Mouse (Mus musculus) embryo, embryonic 11 days (tissue): ENCODE data around the gene Lime1.

Source experiments
- DNase-seq: peaks from one replicate; pipeline ENCODE4 v3.0.0-alpha.2; 2015

The Lime1 gene

DNA sequence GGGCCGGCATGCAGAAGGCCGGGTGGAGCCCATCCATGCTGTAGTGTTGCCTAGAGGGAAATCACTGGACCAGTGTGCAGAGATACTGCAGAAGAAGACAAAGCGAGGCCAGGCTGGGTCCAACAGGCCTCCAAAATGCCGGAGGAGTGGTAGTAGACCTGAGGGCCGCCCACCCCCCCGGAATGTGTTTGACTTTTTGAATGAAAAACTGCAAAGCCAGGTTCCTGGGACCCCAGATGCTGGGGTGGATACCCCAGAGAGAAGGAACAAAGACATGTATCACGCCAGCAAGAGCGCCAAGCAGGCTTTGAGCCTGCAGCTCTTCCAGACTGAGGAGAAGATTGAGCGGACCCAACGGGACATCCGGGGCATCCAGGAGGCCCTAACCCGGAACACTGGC, at the start of gene Lime1:
Gene Lime1 (plus strand): TSS at position 301 of the 400 bp plus-strand sequence.
- DNase-seq = no peak

DNA sequence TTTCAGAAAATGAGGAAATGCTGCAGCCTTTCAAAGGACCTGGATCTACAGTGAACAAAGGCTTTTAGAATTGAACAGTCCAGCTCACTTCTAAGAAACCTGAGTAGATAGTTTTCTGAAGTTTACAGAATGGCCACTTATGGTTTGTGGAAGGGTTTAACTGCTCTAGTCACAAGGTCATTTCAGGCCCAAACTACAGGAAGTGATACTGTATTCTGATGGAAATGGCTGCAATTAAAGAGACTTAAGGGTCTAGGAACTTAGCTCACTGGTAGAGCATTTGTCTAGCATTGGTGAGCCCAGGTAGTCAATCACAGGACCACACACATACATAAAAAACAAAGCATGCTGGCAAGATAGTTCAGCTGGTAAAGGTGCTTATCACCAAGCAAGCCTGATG, 47.3 kb upstream of the Lime1 start:
- no peak for DNase-seq

DNA sequence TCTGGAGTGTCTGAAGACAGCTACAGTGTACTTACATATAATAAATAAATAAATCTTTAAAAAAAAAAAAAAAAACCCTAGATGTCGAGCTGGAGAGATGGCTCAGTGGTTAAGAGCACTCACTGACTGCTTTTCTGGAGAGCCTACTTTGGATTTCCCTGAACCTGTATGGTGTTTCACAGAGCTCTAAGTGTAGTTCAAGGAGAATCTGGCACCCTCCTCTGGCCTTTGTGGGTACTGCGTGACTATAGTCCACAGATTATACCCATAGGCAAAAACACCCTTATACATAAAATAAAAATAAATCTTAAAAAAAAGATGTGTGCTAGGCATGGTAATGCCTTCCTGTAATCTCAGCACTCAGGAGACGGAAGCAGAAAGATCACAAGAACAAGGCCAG, 45.9 kb upstream of the Lime1 start:
- DNase-seq = peak; percentile 72

DNA sequence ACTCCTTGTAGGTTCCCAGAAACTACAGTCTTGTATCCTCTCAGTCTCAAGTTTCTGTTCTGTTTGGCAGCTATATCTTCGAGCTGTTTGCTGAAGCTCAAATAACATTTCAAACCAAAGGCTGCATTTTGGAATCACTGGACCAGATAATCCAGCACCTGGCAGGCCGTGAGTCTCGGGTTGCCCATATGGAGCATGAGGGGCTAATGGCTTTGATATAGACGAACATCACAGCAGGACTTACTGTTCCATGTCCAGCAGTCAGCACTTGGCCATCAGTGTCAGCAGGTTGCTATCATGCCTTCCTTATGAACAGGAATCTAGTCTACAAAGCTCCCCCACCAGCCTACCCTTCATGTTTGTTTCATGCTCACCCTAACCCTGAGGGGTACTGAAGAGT, 39.5 kb upstream of the Lime1 start:
- no peak for DNase-seq

- no peak for DNase-seq
These were observed 37.1 kb upstream of the Lime1 start for GRCm38 (mm10) chr2:181342766-181343165.

DNA sequence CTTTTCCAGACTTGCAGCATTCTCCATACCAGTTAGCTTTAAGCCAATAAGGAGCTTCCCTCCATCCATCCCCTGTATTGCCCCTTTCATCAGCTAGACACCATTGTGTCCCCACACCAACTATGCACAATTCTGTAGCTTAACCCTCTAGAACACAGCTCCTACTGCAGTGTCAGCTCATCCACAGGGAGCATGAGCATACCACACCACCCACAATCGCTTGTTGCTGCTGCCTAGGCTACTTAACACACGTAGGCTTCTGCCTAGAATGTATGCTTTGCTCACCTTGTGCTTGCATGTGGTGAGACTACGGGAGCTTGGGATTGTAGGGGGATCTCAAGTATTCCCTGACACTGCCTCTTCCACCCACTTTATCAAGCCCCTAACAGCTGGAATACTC, 23.1 kb upstream of the Lime1 start:
- DNase-seq = no peak

GRCm38 (mm10) chr2:181363946-181364345, 15.9 kb upstream of the Lime1 start:
- no peak for DNase-seq

DNA sequence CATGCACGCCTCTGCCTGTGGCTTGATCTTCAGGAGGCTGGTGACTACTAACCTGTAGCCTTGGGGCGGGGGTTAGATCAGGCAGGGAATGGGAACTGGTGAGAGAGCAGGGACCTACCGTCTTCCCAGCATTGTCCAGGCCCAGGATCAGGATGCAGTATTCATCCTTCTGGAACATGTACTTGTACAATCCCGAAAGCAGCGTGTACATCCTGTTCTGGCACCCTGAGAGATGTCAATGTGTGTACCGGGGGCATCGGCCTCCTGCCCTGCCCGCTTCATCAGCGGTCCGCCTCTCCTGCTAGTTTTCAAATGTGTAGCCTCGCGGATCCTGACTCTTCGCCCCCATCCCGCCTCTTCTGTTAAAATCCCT, 15.4 kb upstream of the Lime1 start:
- DNase-seq = no peak

GRCm38 (mm10) chr2:181364860-181365596, 14.8 kb upstream of the Lime1 start, which contains the start of the genes Zgpat and Arfrp1:
Gene Zgpat (plus strand): TSS chr2:181364928.
Gene Arfrp1 (minus strand): TSS chr2:181365404.
- peak; percentile 96 for DNase-seq

GRCm38 (mm10) chr2:181365655-181366075, 14.2 kb upstream of the Lime1 start:
- DNase-seq = peak; percentile 40

- peak; percentile 13 for DNase-seq
These were observed 9.9 kb upstream of the Lime1 start for GRCm38 (mm10) chr2:181370001-181370400.

GRCm38 (mm10) chr2:181375787-181376186, 4.1 kb upstream of the Lime1 start:
- peak; percentile 40 for DNase-seq

DNA sequence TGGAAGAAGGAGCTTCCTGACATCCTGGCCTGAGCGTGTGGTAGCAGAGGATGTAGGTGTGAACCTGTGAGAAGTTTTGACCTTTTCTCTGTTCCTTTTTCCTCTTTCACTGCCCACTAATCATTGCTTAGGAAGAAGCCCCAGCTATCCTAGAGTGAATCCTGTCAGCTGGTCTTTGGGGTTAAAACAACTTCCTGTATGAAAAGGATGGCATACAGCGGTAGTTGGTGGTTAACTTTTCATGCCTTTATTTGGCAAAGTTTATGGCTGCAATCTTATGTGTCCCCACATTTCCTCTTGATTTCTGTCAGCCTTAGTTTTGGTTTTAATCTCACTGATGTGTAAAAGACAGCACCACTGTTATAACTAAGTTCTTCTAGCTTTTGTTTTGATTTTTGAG, 2.6 kb upstream of the Lime1 start:
- no peak for DNase-seq

GRCm38 (mm10) chr2:181378701-181379100, 1.2 kb upstream of the Lime1 start:
- DNase-seq = no peak

DNA sequence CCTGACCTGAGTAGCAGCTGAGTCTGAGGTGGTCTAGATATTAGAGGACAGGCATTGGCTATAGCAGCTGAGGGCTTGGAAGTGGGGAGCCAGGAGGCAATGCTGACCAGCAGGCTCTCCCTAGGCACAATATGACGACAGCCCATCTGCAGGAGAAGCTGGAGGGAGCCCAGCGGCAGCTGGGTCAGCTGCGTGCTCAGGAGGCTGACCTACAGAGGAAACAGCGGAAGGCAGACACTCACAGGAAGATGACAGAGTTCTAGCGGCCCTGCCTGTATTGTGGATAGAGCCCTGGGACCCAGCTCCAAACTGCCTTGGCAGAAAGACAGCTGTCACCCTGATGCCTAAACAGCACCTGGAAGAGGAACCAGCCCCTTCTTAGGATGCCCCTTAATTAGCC, 373 bp downstream of the Lime1 start:
- no peak for DNase-seq

DNA sequence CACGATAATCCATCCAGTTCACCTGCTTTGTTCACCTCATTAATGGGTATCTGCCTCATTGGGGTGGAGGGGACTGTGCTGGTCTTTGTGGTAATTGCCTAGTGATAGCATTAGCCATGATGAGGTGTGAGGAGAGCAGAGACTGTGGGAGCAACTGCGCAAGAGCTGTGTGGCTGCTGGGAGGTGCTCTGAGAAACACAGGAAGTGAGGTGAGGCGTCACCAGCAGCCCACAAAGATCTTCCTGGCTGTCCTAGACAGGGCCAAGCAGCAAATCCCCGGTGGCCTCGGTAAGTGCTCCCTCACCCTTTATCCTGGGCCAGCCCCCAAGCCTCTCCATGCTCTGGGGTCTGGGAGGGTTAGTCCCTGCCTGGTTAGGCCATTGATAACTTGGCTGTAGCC, 1.2 kb downstream of the Lime1 start:
- DNase-seq = no peak

- no peak for DNase-seq
These were observed 1.9 kb downstream of the Lime1 start for GRCm38 (mm10) chr2:181381631-181382306.

DNA sequence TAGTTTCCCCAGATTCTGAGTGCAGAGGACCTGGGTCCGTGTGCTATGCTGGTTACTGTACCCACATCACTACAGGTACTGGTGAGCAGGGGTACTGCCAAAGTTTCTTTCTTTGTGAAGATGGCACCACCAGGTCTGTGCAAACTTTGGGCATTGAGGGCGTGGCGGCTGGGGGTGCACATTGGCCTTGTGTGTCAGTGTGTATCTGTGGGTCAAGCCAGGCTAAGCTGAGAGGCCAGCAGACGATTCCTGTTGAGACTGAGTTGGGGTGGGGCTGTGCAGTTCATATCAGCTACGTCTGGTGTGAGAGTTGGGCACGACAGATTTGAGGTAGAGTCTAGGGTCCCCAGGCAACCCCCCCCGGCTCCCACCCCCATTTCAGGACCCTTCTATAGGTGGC, 4.6 kb downstream of the Lime1 start:
- DNase-seq = no peak

GRCm38 (mm10) chr2:181384919-181385391, 5.1 kb downstream of the Lime1 start:
- DNase-seq = no peak

- DNase-seq = no peak
These were observed 6.0 kb downstream of the Lime1 start for GRCm38 (mm10) chr2:181385885-181386284.

- DNase-seq = no peak
These were observed 6.9 kb downstream of the Lime1 start for GRCm38 (mm10) chr2:181386663-181387210.

DNA sequence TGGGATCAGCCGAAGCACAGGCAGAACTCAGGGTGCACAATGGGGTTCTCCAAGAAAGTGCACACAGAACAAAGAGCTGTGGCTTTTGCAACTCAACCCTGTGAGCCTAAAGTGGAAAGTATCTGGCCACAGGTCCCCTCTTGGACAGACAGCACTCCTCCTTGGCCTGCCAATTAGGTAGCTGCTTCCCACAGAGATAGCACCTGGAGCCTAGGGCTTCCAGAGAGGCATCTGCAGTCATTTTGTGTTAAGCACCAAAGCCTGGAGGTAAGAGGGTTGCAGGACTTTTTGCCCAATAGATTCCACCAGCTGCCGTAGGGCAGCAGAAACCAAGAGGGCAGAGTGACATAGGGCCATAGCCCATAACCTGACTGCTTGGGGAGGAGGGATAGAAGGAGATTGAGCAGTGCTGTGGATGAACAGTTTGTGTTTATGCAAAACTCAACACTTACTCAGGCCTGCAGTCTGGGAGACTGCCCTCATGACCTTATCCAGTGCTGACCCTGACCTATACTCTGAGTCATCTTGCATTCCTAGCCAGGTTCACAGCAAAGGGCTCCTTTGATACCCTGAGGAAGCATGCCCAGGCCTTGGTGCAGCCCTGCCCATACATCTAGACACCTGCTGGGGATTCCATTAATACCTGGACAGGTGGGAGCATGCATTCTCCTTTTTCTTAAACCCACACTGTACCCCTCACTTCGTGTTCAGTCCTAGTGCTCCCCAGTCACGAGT, 10.4 kb downstream of the Lime1 start:
- no peak for DNase-seq

GRCm38 (mm10) chr2:181391022-181391421, 11.1 kb downstream of the Lime1 start:
- no peak for DNase-seq
